In genomic region chr15:78541606-78542005, GRCm38 (mm10) we compare ENCODE assay signal across 10 mouse cellular contexts. TPM values are rescaled to one million over a fixed set of nuclear protein-coding genes. Genes with fewer than 3 reads are reported as not detected.
A peak's percentile ranks its signal among the peaks of the same experiment; 100 is the strongest.
DNase-seq lines count a peak whose midpoint lies in the region; ATAC-seq and TF ChIP-seq lines count a peak whose summit lies in the region.
"Had no signal": no experiment of that assay in that cellular context is flagged by ENCODE, and none has a peak within 500 bp of the region (broad histone marks: within the 10 kb centered on the region; RNA-seq: fewer than 3 reads in every experiment).

No protein-coding gene starts in this region.

- H3K4me3 ChIP-seq in embryonic facial prominence, embryonic 14.5 days (ENCODE audit: low read depth, low read length): no peak overlapping the region
- no peak overlapping the region for H3K4me3 ChIP-seq in embryonic facial prominence, embryonic 10.5 days
- H3K4me3 ChIP-seq in left cerebral cortex, adult 2 months: peak overlapping the region; percentile 45
- H3K4me3 ChIP-seq in cerebellum, adult 2 months (replicated peaks; ENCODE audit: insufficient read depth, low read depth, low read length): peak overlapping the region; percentile 4

- H3K4me2 ChIP-seq in embryonic facial prominence, embryonic 14.5 days (ENCODE audit: low read depth, low read length): no peak overlapping the region

- H3K9ac ChIP-seq in embryonic facial prominence, embryonic 14.5 days (ENCODE audit: low read depth, low read length): 0 out of 2 replicates have a peak overlapping the region, but pooled peaks have one; percentile 5

- no peaks in the 10 kb centered on the region for H3K9me3 ChIP-seq in embryonic facial prominence, embryonic 14.5 days (ENCODE audit: control insufficient read depth, low read length)
- H3K9me3 ChIP-seq in embryonic facial prominence, embryonic 10.5 days: no peaks in the 10 kb centered on the region

- ATAC-seq in embryonic facial prominence, embryonic 14.5 days (ENCODE audit: low read depth): no peak
- ATAC-seq: Patski had no signal

- intact Hi-C loops in left cerebral cortex, adult 2 months (cut with DNase I): loop anchor here (5.0 to 10.0 kb wide), 2 partner anchors 171 to 567 kb away; partner anchors contain the start of gene Eif3d
- intact Hi-C loops in heart, postnatal 10 days (cut with DNase I): no loop called here

- no peak overlapping the region for H3K27ac ChIP-seq in embryonic facial prominence, embryonic 14.5 days (replicated peaks; ENCODE audit: low read depth, low read length)
- no peak overlapping the region for H3K27ac ChIP-seq in embryonic facial prominence, embryonic 10.5 days (replicated peaks)
- peak overlapping the region; percentile 92 for H3K27ac ChIP-seq in left cerebral cortex, adult 2 months
- H3K27ac ChIP-seq in cerebellum, adult 2 months (ENCODE audit: insufficient read depth, low read length): no peak overlapping the region; the same call in 1 of the 2 replicates

- no peaks in the 10 kb centered on the region for H3K4me1 ChIP-seq in embryonic facial prominence, embryonic 14.5 days (ENCODE audit: control insufficient read depth, insufficient read depth, low read length)
- peaks cover 10% of the 10 kb centered on the region for H3K4me1 ChIP-seq in embryonic facial prominence, embryonic 10.5 days
- H3K4me1 ChIP-seq in cerebellum, adult 2 months (ENCODE audit: control insufficient read depth, insufficient read depth, low read length): peaks cover 51% of the 10 kb centered on the region

- H3K36me3 ChIP-seq in embryonic facial prominence, embryonic 14.5 days (ENCODE audit: control insufficient read depth, insufficient read depth, low read length): no peaks in the 10 kb centered on the region
- no peaks in the 10 kb centered on the region for H3K36me3 ChIP-seq in embryonic facial prominence, embryonic 10.5 days (replicated peaks)

- TF ChIP-seq POLR2A in cerebellum, adult 2 months (IDR thresholded peaks at IDR 0.05; ENCODE audit: borderline replicate concordance, insufficient read depth, low read length): no peak

- H3K27me3 ChIP-seq in embryonic facial prominence, embryonic 14.5 days (replicated peaks; ENCODE audit: control insufficient read depth, insufficient read depth, low read length): 0 out of 2 replicates have a peak, but pooled peaks cover 5% of the 10 kb centered on the region
- peaks cover 63% of the 10 kb centered on the region for H3K27me3 ChIP-seq in embryonic facial prominence, embryonic 10.5 days (replicated peaks; ENCODE audit: low read depth, poor library complexity, severe bottlenecking)
- H3K27me3 ChIP-seq in cerebellum, adult 2 months (ENCODE audit: control insufficient read depth, insufficient read depth, low read length): no peaks in the 10 kb centered on the region

- no peak for TF ChIP-seq CTCF in left cerebral cortex, adult 2 months (IDR thresholded peaks at IDR 0.05)
- TF ChIP-seq CTCF in cerebellum, adult 2 months (IDR thresholded peaks at IDR 0.05; ENCODE audit: borderline replicate concordance, insufficient read depth, low read depth, low read length): no peak

- DNase-seq in embryonic facial prominence, embryonic 14.5 days (ENCODE audit: low spot score): no peak
- DNase-seq in embryonic facial prominence, embryonic 10.5 days (ENCODE audit: low spot score): no peak
- DNase-seq in left cerebral cortex, adult 2 months (ENCODE audit: extremely low spot score in 1 of 2, low spot score in 2 of 2): no peak
- DNase-seq in left cerebral cortex, adult 11 months (ENCODE audit: low spot score): no peak
- DNase-seq in cerebellum, adult 2 months: peak; percentile 78 to 88
- peak; percentile 75 to 76 for DNase-seq in heart, postnatal 10 days
- no peak for DNase-seq in yolk sac, embryonic 10.5 days (ENCODE audit: low spot score)
- no peak for DNase-seq in adrenal gland, postnatal 14 days

- 51% methylated on average over 3 of the region's 3 CpGs for WGBS in embryonic facial prominence, embryonic 14.5 days
- WGBS in embryonic facial prominence, embryonic 10.5 days: 76% methylated on average over 3 of the region's 3 CpGs
- WGBS in cerebellum, adult 2 months: 8% methylated on average over 3 of the region's 3 CpGs

RNA-seq across cellular contexts. Expression of gene Sstr3, which starts 2.9 kb away (rescaled TPM):
- 0.14 TPM in 1 of 2 replicates, not detected in the other for polyA plus RNA-seq in embryonic facial prominence, embryonic 14.5 days (2014; fragmentation: Nextera tagmentation; extraction: Ambion mirVana)
- polyA plus RNA-seq in embryonic facial prominence, embryonic 10.5 days (2016; fragmentation: Nextera tagmentation; extraction: Ambion mirVana): not detected in 2 replicates
- total RNA-seq in left cerebral cortex, adult 2 months (2021): 10 to 100 TPM; 20.8 to 22.9 TPM
- 9.8 and 12.1 TPM in 2 replicates for polyA plus RNA-seq in cerebellum, adult 2 months (2012; rRNA removed)
- total RNA-seq in heart, postnatal 10 days (2021): under 1 TPM in 1 of 2 experiments, not detected in 1; 0.20 TPM
- total RNA-seq in adrenal gland, postnatal 14 days (2021): 0.56 and 0.98 TPM in 2 replicates
- polyA plus RNA-seq: limb, embryonic 11.5 days had no signal

RNA-seq across cellular contexts. Expression of gene C1qtnf6, which starts 10.4 kb away (rescaled TPM):
- 64.1 and 67.5 TPM in 2 replicates for polyA plus RNA-seq in embryonic facial prominence, embryonic 14.5 days (2014; fragmentation: Nextera tagmentation; extraction: Ambion mirVana)
- polyA plus RNA-seq in embryonic facial prominence, embryonic 10.5 days (2016; fragmentation: Nextera tagmentation; extraction: Ambion mirVana): 9.6 and 10.4 TPM in 2 replicates
- total RNA-seq in left cerebral cortex, adult 2 months (2021): 1 to 10 TPM; 1.3 to 1.6 TPM
- polyA plus RNA-seq in cerebellum, adult 2 months (2012; rRNA removed): 3.1 and 3.5 TPM in 2 replicates
- 10 to 100 TPM; 89.5 to 98.7 TPM for total RNA-seq in heart, postnatal 10 days (2021)
- total RNA-seq in adrenal gland, postnatal 14 days (2021): 53.4 and 69.2 TPM in 2 replicates

RNA-seq across cellular contexts. Expression of gene Rac2, which starts 31.0 kb away (rescaled TPM):
- 27.9 and 29.2 TPM in 2 replicates for polyA plus RNA-seq in embryonic facial prominence, embryonic 14.5 days (2014; fragmentation: Nextera tagmentation; extraction: Ambion mirVana)
- 5.0 and 7.7 TPM in 2 replicates for polyA plus RNA-seq in embryonic facial prominence, embryonic 10.5 days (2016; fragmentation: Nextera tagmentation; extraction: Ambion mirVana)
- total RNA-seq in left cerebral cortex, adult 2 months (2021): 1 to 10 TPM in 1 of 2 experiments, under 1 TPM in 1; 0.98 to 3.9 TPM
- polyA plus RNA-seq in cerebellum, adult 2 months (2012; rRNA removed): 1.4 and 1.8 TPM in 2 replicates
- 1 to 10 TPM; 4.6 to 4.7 TPM for total RNA-seq in heart, postnatal 10 days (2021)
- 9.0 and 44.5 TPM in 2 replicates for total RNA-seq in adrenal gland, postnatal 14 days (2021)
- polyA plus RNA-seq: Patski had no signal

RNA-seq across cellular contexts. Expression of gene Il2rb, which starts 46.5 kb away (rescaled TPM):
- 0.42 and 0.55 TPM in 2 replicates for polyA plus RNA-seq in embryonic facial prominence, embryonic 14.5 days (2014; fragmentation: Nextera tagmentation; extraction: Ambion mirVana)
- polyA plus RNA-seq in embryonic facial prominence, embryonic 10.5 days (2016; fragmentation: Nextera tagmentation; extraction: Ambion mirVana): 0.09 TPM in 1 of 2 replicates, not detected in the other
- under 1 TPM in 1 of 2 experiments, not detected in 1; 0.07 TPM for total RNA-seq in left cerebral cortex, adult 2 months (2021)
- polyA plus RNA-seq in cerebellum, adult 2 months (2012; rRNA removed): 0.10 and 0.25 TPM in 2 replicates
- total RNA-seq in heart, postnatal 10 days (2021): under 1 TPM; 0.20 to 0.26 TPM
- 0.41 and 4.2 TPM in 2 replicates for total RNA-seq in adrenal gland, postnatal 14 days (2021)
- polyA plus RNA-seq: limb, embryonic 11.5 days had no signal

RNA-seq across cellular contexts. Expression of gene Cyth4, which starts 55.2 kb away (rescaled TPM):
- 6.9 and 7.2 TPM in 2 replicates for polyA plus RNA-seq in embryonic facial prominence, embryonic 14.5 days (2014; fragmentation: Nextera tagmentation; extraction: Ambion mirVana)
- polyA plus RNA-seq in embryonic facial prominence, embryonic 10.5 days (2016; fragmentation: Nextera tagmentation; extraction: Ambion mirVana): 3.8 and 5.8 TPM in 2 replicates
- total RNA-seq in left cerebral cortex, adult 2 months (2021): 10 to 100 TPM; 10.0 to 10.3 TPM
- 3.8 and 4.6 TPM in 2 replicates for polyA plus RNA-seq in cerebellum, adult 2 months (2012; rRNA removed)
- 1 to 10 TPM; 4.8 to 6.9 TPM for total RNA-seq in heart, postnatal 10 days (2021)
- 4.6 and 12.8 TPM in 2 replicates for total RNA-seq in adrenal gland, postnatal 14 days (2021)

Comparison
In these comparisons a context has a peak if more than half of its experiments do, and no peak if none do; other contexts are left out.
1. DNase-seq: peak in cerebellum, adult 2 months (2 of 2) and heart, postnatal 10 days (2 of 2); none in embryonic facial prominence, embryonic 14.5 days (single experiment), embryonic facial prominence, embryonic 10.5 days (single experiment), left cerebral cortex, adult 2 months (0 of 2), left cerebral cortex, adult 11 months (single experiment), yolk sac, embryonic 10.5 days (single experiment) and adrenal gland, postnatal 14 days (single experiment).
2. H3K4me3 ChIP-seq: peak in left cerebral cortex, adult 2 months (single experiment) and cerebellum, adult 2 months (single experiment); none in embryonic facial prominence, embryonic 14.5 days (single experiment) and embryonic facial prominence, embryonic 10.5 days (single experiment).
3. RNA of gene Sstr3, which starts 2.9 kb away (total RNA-seq): 20.8 to 22.9 TPM in left cerebral cortex, adult 2 months; 0.56 to 0.98 TPM in adrenal gland, postnatal 14 days and 0.20 TPM in heart, postnatal 10 days; every median in the first group is over 10 times any median in the second.
4. RNA of gene C1qtnf6, which starts 10.4 kb away (total RNA-seq): 89.5 to 98.7 TPM in heart, postnatal 10 days and 53.4 to 69.2 TPM in adrenal gland, postnatal 14 days; 1.3 to 1.6 TPM in left cerebral cortex, adult 2 months; every median in the first group is over 10 times any median in the second.